Mouse (Mus musculus) limb, embryonic 13.5 days (tissue): Measurements from ENCODE around the gene Lonrf3. TPM values are rescaled to one million over a fixed set of nuclear protein-coding genes. Genes with fewer than 3 reads are reported as not detected.

Experiments used
- ATAC-seq: fragments of 200-750 bp; cut with Nextera tagmentation; 2 replicates; pipeline ENCODE4 v1.8.0; 2017; ENCODE audit warnings: low read depth, moderate number of reproducible peaks, moderate TSS enrichment; ENCODE audit not compliant: low FRiP score
- H3K27ac ChIP-seq: fragments of 300-500 bp; sonication (generic); 2 replicates; pipeline ENCODE4 v1.5.1; 2015; ENCODE audit warnings: inconsistent platforms, mild to moderate bottlenecking, moderate library complexity
- H3K27me3 ChIP-seq: fragments of 300-500 bp; sonication (generic); 2 replicates; pipeline ENCODE4 v1.6.1; 2015; ENCODE audit warnings: mild to moderate bottlenecking, inconsistent platforms
- H3K36me3 ChIP-seq: fragments of 300-500 bp; sonication (generic); 2 replicates; pipeline ENCODE4 v1.6.1; 2015; ENCODE audit warnings: inconsistent platforms, mild to moderate bottlenecking, moderate library complexity
- H3K4me1 ChIP-seq: fragments of 300-500 bp; sonication (generic); 2 replicates; pipeline ENCODE4 v1.6.1; 2015; ENCODE audit warnings: inconsistent platforms
- H3K4me2 ChIP-seq: fragments of 300-500 bp; sonication (generic); replicated peaks from 2 replicates; pipeline ENCODE4 v1.6.1; 2015; ENCODE audit warnings: inconsistent platforms, mild to moderate bottlenecking, moderate library complexity
- H3K4me3 ChIP-seq: fragments of 300-500 bp; sonication (generic); 2 replicates; pipeline ENCODE4 v1.5.1; 2015; ENCODE audit warnings: moderate library complexity, mild to moderate bottlenecking, inconsistent platforms
- H3K9ac ChIP-seq: fragments of 300-500 bp; sonication (generic); 2 replicates; pipeline ENCODE4 v1.6.1; 2015; ENCODE audit warnings: mild to moderate bottlenecking, inconsistent platforms
- H3K9me3 ChIP-seq: fragments of 300-500 bp; sonication (generic); 2 replicates; pipeline ENCODE4 v1.6.1; 2016; ENCODE audit warnings: inconsistent platforms
- WGBS: fragments of 180-500 bp; shearing (Covaris S2); methylation state at CpG from one replicate; pipeline ENCODE4 v1.1.7; 2015; 5-methylcytosine and 5-hydroxymethylcytosine counted together
- polyA plus RNA-seq: library from polyadenylated mRNA; unstranded; fragments of >200 nt; fragmentation: Nextera tagmentation; extraction: Ambion mirVana; gene quantifications from 2 replicates; pipeline ENCODE4 v1.2.1, GENCODE M21; 2015

The Lonrf3 gene
- 0.17 and 0.27 TPM in 2 replicates for polyA plus RNA-seq

- ATAC-seq, result peak; percentile 57; the same call in 1 of the 2 replicates
- WGBS, result 18% methylated on average over 67 of the region's 68 CpGs
- H3K36me3 ChIP-seq, result no peaks in the 10 kb centered on the region
- no peak within 1 kb of the TSS for H3K9ac ChIP-seq
- peak within 1 kb of the TSS; percentile 80 for H3K4me2 ChIP-seq
- H3K27me3 ChIP-seq, result peaks cover 67% of the 10 kb centered on the region
- H3K9me3 ChIP-seq, result no peaks in the 10 kb centered on the region
- no peak within 1 kb of the TSS for H3K27ac ChIP-seq
- H3K4me3 ChIP-seq, result peak within 1 kb of the TSS; percentile 47
- no peaks in the 10 kb centered on the region for H3K4me1 ChIP-seq
Observed at GRCm38 (mm10) chrX:36328271-36329039, at the start of gene Lonrf3. Gene Lonrf3, plus strand, starts transcription at chrX:36328353.

GRCm38 (mm10) chrX:36278750-36279149, 49.4 kb upstream of the Lonrf3 start:
- H3K9me3 ChIP-seq, result no peaks in the 10 kb centered on the region
- ATAC-seq, result no peak
- no peaks in the 10 kb centered on the region for H3K4me1 ChIP-seq
- no peaks in the 10 kb centered on the region for H3K36me3 ChIP-seq
- H3K4me2 ChIP-seq, result no peak overlapping the region
- WGBS, result 50% methylated on average over 1 of the region's 1 CpGs
- H3K9ac ChIP-seq, result no peak overlapping the region
- H3K27me3 ChIP-seq, result no peaks in the 10 kb centered on the region
- no peak overlapping the region for H3K27ac ChIP-seq
- H3K4me3 ChIP-seq, result no peak overlapping the region

GRCm38 (mm10) chrX:36311420-36311819, 16.7 kb upstream of the Lonrf3 start:
- H3K4me1 ChIP-seq, result no peaks in the 10 kb centered on the region
- no peaks in the 10 kb centered on the region for H3K9me3 ChIP-seq
- WGBS, result 79% methylated on average over 3 of the region's 3 CpGs
- H3K4me2 ChIP-seq, result no peak overlapping the region
- H3K27me3 ChIP-seq, result no peaks in the 10 kb centered on the region
- H3K27ac ChIP-seq, result no peak overlapping the region
- no peak for ATAC-seq
- H3K9ac ChIP-seq, result no peak overlapping the region
- no peak overlapping the region for H3K4me3 ChIP-seq
- H3K36me3 ChIP-seq, result no peaks in the 10 kb centered on the region

- Histone ChIP-seq H3K4me1 (no peaks in the 10 kb centered on the region), H3K27ac (no peak overlapping the region), H3K36me3 (no peaks in the 10 kb centered on the region), H3K4me3 (peak overlapping the region; percentile 47), H3K27me3 (peaks cover 67% of the 10 kb centered on the region), H3K9ac (no peak overlapping the region), H3K4me2 (peak overlapping the region; percentile 80), H3K9me3 (no peaks in the 10 kb centered on the region)
- 11% methylated on average over 20 of the region's 20 CpGs for WGBS
- no peak for ATAC-seq
Observed at GRCm38 (mm10) chrX:36327491-36328255, 480 bp upstream of the Lonrf3 start.

- peak overlapping the region; percentile 80 for H3K4me2 ChIP-seq
- peak overlapping the region; percentile 47 for H3K4me3 ChIP-seq
- H3K4me1 ChIP-seq, result no peaks in the 10 kb centered on the region
- no peak overlapping the region for H3K9ac ChIP-seq
- peaks cover 67% of the 10 kb centered on the region for H3K27me3 ChIP-seq
- H3K9me3 ChIP-seq, result no peaks in the 10 kb centered on the region
- peak; percentile 54; the same call in 1 of the 2 replicates for ATAC-seq
- WGBS, result 31% methylated on average over 42 of the region's 66 CpGs
- no peaks in the 10 kb centered on the region for H3K36me3 ChIP-seq
- H3K27ac ChIP-seq, result no peak overlapping the region
Observed at GRCm38 (mm10) chrX:36329040-36329649, 992 bp downstream of the Lonrf3 start.

GRCm38 (mm10) chrX:36329849-36330411, 1.8 kb downstream of the Lonrf3 start:
- ATAC-seq, result peak; percentile 56; the same call in 1 of the 2 replicates
- WGBS, result 15% methylated on average over 26 of the region's 44 CpGs
- no peaks in the 10 kb centered on the region for H3K4me1 ChIP-seq
- 0 out of 2 replicates have a peak overlapping the region, but pooled peaks have one; percentile 39 for H3K9ac ChIP-seq
- H3K4me2 ChIP-seq, result peak overlapping the region; percentile 80
- no peak overlapping the region for H3K27ac ChIP-seq
- peak overlapping the region; percentile 47 for H3K4me3 ChIP-seq
- no peaks in the 10 kb centered on the region for H3K9me3 ChIP-seq
- peaks cover 67% of the 10 kb centered on the region for H3K27me3 ChIP-seq
- no peaks in the 10 kb centered on the region for H3K36me3 ChIP-seq

GRCm38 (mm10) chrX:36352446-36352845, 24.3 kb downstream of the Lonrf3 start:
- Histone ChIP-seq H3K27ac (no peak overlapping the region), H3K27me3 (no peaks in the 10 kb centered on the region; the same call in 1 of the 2 replicates), H3K4me3 (no peak overlapping the region), H3K4me1 (no peaks in the 10 kb centered on the region), H3K36me3 (no peaks in the 10 kb centered on the region), H3K9me3 (no peaks in the 10 kb centered on the region), H3K4me2 (no peak overlapping the region), H3K9ac (no peak overlapping the region)
- no peak for ATAC-seq
- 71% methylated on average over 3 of the region's 3 CpGs for WGBS

- Histone ChIP-seq H3K9ac (no peak overlapping the region), H3K27ac (no peak overlapping the region), H3K27me3 (no peaks in the 10 kb centered on the region), H3K4me3 (no peak overlapping the region), H3K4me1 (no peaks in the 10 kb centered on the region), H3K9me3 (no peaks in the 10 kb centered on the region), H3K4me2 (no peak overlapping the region), H3K36me3 (no peaks in the 10 kb centered on the region)
- ATAC-seq, result no peak
Observed at GRCm38 (mm10) chrX:36385340-36385739, 57.2 kb downstream of the Lonrf3 start.

- no peak for ATAC-seq
- H3K4me2 ChIP-seq, result no peak overlapping the region
- no peak overlapping the region for H3K4me3 ChIP-seq
- H3K36me3 ChIP-seq, result no peaks in the 10 kb centered on the region
- no peak overlapping the region for H3K9ac ChIP-seq
- no peak overlapping the region for H3K27ac ChIP-seq
- 56% methylated on average over 3 of the region's 3 CpGs for WGBS
- H3K9me3 ChIP-seq, result no peaks in the 10 kb centered on the region
- H3K27me3 ChIP-seq, result no peaks in the 10 kb centered on the region
- no peaks in the 10 kb centered on the region for H3K4me1 ChIP-seq
Observed at GRCm38 (mm10) chrX:36389971-36390370, 61.8 kb downstream of the Lonrf3 start.

GRCm38 (mm10) chrX:36390503-36390902, 62.4 kb downstream of the Lonrf3 start:
- H3K36me3 ChIP-seq, result no peaks in the 10 kb centered on the region
- no peaks in the 10 kb centered on the region for H3K9me3 ChIP-seq
- ATAC-seq, result no peak
- no peak overlapping the region for H3K4me3 ChIP-seq
- no peak overlapping the region for H3K9ac ChIP-seq
- H3K4me1 ChIP-seq, result no peaks in the 10 kb centered on the region
- 48% methylated on average over 2 of the region's 2 CpGs for WGBS
- no peak overlapping the region for H3K4me2 ChIP-seq
- H3K27me3 ChIP-seq, result no peaks in the 10 kb centered on the region
- H3K27ac ChIP-seq, result no peak overlapping the region

GRCm38 (mm10) chrX:36392672-36393071, 64.5 kb downstream of the Lonrf3 start:
- Histone ChIP-seq H3K36me3 (no peaks in the 10 kb centered on the region), H3K27me3 (no peaks in the 10 kb centered on the region), H3K27ac (no peak overlapping the region), H3K9me3 (no peaks in the 10 kb centered on the region), H3K4me2 (no peak overlapping the region), H3K4me3 (no peak overlapping the region), H3K4me1 (no peaks in the 10 kb centered on the region), H3K9ac (no peak overlapping the region)
- no peak for ATAC-seq
- 81% methylated on average over 6 of the region's 6 CpGs for WGBS

GRCm38 (mm10) chrX:36393279-36393678, 65.1 kb downstream of the Lonrf3 start:
- no peak overlapping the region for H3K27ac ChIP-seq
- H3K36me3 ChIP-seq, result no peaks in the 10 kb centered on the region
- no peaks in the 10 kb centered on the region for H3K27me3 ChIP-seq
- no peak for ATAC-seq
- H3K9me3 ChIP-seq, result no peaks in the 10 kb centered on the region
- no peak overlapping the region for H3K9ac ChIP-seq
- WGBS, result 49% methylated on average over 6 of the region's 6 CpGs
- H3K4me2 ChIP-seq, result no peak overlapping the region
- no peak overlapping the region for H3K4me3 ChIP-seq
- no peaks in the 10 kb centered on the region for H3K4me1 ChIP-seq
